Mouse (Mus musculus) lung, postnatal 0 days (tissue): ENCODE measurements at regions not wholly inside any gene's neighbourhood (a gene's known extent, or its start where the extent isn't known, plus 50 kb on each side); places are given as distances from the start of the nearest gene placed in this dataset.

ENCODE experiments used
- CTCF ChIP-seq: IDR thresholded peaks from 2 replicates; pipeline ENCODE4 v1.5.1; 2016; ENCODE audit warnings: antibody characterized with exemption, mild to moderate bottlenecking
- EP300 ChIP-seq: IDR thresholded peaks from 2 replicates; pipeline ENCODE4 v1.6.1; 2016; ENCODE audit warnings: antibody characterized with exemption, mild to moderate bottlenecking, control low read depth

DNA sequence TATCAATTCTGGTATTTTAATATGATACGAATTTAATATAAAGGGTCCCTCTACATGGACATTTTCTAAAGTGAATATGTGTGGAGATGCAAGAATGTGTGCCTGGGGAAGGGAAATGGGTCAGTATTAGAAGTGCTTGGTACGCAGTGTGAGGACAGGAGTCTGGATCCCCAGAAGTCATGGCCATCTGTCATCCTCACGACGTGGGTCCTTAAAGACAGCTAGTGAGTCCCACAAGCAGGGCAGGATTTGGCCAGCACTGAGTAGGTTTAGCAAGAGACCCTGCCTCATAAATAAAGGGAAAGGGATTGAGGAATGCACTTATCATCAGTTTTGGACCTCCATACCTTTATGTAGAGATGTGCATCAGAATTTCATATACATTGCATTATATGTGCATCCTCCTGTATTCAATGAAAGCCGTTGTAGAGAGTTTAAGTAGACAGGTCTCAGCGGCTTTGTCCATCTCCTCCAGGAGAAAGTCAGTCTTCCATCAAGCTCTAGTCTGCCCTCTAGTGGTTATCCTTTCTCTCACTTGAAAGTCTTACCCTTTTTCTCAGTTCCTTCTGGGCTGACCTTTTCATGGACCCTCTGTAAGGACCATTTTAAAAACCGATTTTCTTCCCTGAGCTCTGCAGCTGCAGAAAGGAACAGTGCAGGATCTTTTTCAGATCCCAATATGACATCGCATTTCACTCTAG lies 434.0 kb upstream of the Apob start:
- TF ChIP-seq CTCF, result peak; percentile 64
- no peak for TF ChIP-seq EP300
